Mouse (Mus musculus): ENCODE measurements around the gene Gm6034.
"Not testable (repeated sequence)": the region's sequence is repeated elsewhere in the genome, so short reads cannot be mapped to it uniquely, and the experiment has no call there.

Gm6034 gene

GRCm38 (mm10) chr17:36023710-36024654, 18.8 kb upstream of the Gm6034 start:
- DNase-seq: no peak

DNA sequence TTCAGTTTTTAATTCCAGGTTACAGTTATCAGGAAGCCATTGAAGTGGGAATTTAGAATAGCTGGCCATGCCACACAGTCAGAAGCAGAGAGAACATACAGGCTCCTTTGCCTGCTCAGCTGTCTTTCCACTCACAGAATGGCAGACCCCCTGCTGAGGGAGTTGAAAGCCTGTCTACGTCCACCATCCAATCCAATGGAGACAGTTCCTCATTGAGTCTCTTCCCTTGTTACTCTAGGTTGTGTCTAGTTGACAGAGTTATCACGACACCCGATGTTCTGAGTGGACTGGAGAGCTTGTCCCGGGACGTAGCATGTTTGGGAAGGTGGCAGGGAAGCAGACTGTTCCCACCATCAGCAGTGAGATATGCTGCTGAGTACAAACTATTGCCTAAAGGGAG, 17.6 kb upstream of the Gm6034 start:
- peak in 1 of 2 experiments; percentile 26 for DNase-seq

DNA sequence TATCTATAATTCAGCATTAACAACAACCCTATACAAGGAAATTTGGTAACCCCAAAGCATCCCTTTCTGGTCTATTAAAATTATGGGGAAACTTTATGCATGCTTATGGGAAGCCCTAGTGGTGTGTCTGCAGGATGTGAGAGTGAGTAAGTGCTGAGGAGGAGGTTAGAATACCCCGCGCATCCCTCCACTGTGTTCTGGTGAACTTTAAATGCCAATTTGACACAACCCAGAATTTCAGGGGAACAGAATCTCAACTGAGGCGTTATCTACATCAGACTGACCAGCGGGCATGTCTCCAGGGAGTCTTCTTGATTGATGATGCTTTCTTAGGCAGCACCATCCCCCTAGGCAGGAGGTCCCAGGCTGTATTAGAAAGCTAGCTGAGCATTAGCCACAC, 16.9 kb upstream of the Gm6034 start:
- DNase-seq: no peak

- no peak for DNase-seq
Observed at GRCm38 (mm10) chr17:36027663-36028062, 15.1 kb upstream of the Gm6034 start.

GRCm38 (mm10) chr17:36028879-36029619, 13.7 kb upstream of the Gm6034 start:
- no peak for DNase-seq

- DNase-seq: not testable (repeated sequence)
Observed at GRCm38 (mm10) chr17:36030046-36030702, 12.6 kb upstream of the Gm6034 start.

DNA sequence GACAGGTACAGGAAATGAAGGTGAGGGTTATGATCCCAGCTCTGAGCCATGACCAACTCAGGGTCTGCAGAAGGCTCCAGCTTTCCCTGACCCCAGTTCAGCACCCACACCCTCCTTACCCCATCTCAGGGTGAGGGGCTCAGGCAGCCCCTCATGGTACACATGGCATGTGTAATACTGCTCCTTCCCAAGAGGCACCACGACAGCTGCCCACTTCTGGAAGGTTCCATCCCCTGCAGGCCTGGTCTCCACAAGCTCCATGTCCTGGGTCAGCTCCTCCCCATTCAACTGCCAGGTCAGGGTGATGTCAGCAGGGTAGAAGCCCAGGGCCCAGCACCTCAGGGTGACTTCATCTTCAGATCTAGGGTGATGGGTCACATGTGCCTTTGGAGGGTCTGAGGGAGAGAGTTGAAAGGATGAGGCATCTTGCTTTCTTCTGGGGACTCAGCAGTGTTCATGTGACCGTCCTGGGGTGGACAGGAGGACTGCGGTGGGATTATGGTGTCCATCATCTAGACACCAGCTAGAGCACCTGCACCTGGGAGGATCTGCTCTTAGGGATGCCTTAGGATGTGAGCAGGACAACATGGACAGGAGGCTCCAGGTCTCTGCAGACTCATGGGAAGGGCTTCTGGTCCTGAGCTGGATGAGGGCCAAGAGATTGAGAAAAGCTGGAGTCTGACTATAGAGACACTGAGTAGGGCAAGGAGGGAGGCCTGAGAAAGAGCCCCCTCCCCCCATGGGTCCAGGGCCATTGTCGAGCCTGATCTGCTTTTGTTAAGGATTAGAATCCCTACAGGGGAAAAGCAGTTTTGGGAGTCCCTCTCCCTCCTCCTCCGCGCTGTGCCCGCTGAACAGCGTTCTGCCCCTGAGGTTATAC, 11.8 kb upstream of the Gm6034 start:
- peak in 1 of 2 experiments; percentile 28 for DNase-seq

DNA sequence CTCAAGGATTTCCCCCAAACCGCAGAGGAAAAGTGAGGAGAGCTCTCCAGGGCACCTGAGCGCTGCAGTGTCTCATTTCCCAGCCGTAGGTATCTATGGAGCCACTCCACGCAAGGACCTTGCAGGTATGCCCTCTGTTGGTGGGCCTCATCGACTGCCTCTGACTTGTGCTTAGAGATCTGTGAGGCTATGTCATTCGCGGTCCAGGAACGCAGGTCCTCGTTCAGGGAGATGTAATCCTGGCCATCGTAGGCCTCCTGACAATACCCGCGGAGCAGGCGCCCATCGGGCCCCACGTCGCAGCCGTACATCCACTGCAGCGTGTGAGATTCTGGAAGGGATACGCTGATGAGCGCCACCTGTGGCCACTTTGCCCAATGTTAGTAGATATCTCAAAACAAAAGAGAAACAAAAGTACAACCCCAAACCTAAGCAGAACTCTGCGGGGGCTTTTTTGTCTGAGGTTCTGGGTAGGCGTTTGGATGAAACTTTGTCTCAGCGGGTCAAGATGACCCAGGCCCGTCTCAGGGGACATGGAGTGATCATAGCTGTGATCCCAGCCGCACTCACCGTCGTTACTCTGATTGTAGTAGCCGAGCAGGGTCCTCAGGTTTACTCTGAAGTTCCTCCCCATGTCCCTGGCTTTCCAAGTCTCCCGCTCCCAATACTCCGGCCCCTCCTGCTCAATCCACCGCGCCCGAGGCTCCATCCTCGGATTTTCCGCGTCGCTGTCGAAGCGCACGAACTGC, 11.0 kb upstream of the Gm6034 start:
- DNase-seq: peak; percentile 45 to 52

DNA sequence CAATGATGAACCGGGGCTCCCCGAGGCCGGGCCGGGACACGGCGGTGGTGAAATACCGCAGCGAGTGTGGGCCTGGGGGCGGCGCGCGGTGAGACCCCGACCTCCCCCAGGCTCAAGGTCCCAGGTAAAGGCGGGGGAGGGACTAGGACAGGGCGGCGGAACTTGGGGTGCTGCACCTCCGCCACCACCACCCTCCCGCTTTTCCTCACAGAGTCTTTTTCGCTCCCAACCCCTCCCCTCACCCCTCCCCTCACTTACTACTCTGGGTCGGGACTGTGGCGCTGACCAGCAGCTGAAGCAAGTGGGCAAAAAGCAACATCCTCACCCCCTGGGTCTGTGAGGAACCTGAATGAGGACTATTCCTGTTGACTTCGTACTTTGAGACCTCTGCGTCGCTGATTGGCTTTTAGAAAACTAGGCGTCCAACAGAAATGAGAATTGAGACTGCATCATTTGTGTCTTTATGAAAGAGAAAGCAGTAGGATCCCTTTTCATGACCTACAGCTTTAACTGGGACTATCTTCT, 10.3 kb upstream of the Gm6034 start, which contains the start of gene H2-T23:
Gene H2-T23, minus strand, starts transcription at position 505 of the 525 bp plus-strand sequence.
- DNase-seq: peak; percentile 23 to 25

- not testable (repeated sequence) for DNase-seq
Observed at GRCm38 (mm10) chr17:36034524-36034923, 8.2 kb upstream of the Gm6034 start.

GRCm38 (mm10) chr17:36035010-36035638, 7.6 kb upstream of the Gm6034 start:
- DNase-seq: peak; percentile 70 to 72

DNA sequence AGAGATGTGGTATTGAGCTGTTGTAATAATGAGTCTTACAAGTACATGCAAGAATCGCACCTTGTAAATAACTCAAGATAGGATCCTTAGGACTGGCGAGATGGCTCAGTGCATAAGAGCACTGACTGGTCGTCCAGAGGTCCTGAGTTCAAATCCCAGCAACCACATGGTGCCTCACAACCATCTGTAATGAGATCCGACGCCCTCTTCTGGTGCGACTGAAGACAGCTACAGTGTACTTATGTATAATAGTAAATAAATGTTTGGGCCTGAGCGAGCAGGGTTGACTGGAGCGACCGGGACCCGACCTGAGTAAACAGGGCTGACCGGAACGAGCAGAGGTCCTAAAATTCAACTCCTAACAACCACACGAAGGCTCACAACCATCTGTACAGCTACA, 6.6 kb upstream of the Gm6034 start:
- DNase-seq: not testable (repeated sequence)

- not testable (repeated sequence) for DNase-seq
Observed at GRCm38 (mm10) chr17:36040604-36041003, 2.2 kb upstream of the Gm6034 start.

GRCm38 (mm10) chr17:36042055-36042454, 706 bp upstream of the Gm6034 start:
- peak in 1 of 2 experiments; percentile 30 for DNase-seq

- no peak for DNase-seq
Observed at GRCm38 (mm10) chr17:36043286-36043685, 525 bp downstream of the Gm6034 start.

DNA sequence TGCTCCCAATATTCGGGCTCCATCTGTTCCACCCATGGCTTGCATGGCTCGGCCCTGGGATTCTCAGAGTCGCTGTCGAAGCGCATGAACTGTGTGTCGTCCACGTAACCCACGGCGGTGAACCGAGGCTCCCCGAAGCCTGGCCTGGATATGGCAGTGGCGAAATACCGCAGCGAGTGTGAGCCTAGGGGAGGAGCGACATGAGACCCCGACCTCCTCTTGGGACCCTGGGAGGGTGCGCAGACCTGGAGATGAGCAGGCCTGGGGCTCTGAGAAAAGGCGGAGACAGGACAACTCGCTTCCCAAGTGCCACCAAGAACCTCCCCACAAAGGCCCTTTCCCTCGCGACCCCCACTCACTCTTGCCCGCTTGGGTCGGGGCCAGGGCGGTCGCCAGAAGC, 15.2 kb downstream of the Gm6034 start:
- not testable (repeated sequence) for DNase-seq

DNA sequence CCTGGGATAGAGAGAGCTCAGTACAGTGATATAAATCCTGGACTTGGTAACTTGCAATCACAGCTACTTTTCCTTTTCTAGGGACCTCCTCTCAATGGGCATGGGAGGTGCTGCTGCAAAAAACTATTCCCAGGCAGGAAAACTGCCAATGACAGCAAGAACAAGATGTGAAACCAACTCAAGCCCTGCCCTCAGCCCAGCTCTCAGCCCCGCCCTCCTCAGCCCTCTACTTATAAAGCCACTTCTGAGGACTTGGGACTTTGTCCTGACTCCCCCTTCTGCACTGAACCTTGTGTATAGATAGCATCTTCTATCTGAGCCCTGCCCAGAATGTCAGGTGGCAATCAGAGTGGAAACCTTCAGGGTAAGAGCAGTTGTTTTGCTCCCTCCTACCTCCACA, 15.6 kb downstream of the Gm6034 start, which contains the start of gene Gm11127:
Gene Gm11127, minus strand, starts transcription at position 10 of the 400 bp plus-strand sequence.
- DNase-seq: not testable (repeated sequence)

DNA sequence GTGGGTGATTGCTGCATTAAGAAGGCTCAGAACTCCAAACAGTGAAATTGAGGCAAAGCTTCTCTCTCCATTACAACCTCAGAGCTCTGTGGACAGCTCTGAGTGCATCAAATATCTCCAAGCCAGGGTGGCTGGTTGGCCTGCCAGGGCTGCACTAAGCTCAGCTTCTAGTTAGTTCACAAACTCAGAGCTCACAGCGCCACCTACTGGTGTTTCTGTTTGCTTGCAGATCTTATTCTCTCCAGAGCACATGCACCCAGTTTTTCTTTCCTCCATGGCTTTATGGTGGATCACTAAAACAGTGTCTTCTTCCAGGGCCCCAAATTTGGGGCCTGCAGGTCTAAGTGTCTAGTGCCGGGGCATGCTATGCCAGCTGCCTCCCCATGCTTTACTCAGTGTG, 18.1 kb downstream of the Gm6034 start:
- DNase-seq: peak; percentile 88 to 95

DNA sequence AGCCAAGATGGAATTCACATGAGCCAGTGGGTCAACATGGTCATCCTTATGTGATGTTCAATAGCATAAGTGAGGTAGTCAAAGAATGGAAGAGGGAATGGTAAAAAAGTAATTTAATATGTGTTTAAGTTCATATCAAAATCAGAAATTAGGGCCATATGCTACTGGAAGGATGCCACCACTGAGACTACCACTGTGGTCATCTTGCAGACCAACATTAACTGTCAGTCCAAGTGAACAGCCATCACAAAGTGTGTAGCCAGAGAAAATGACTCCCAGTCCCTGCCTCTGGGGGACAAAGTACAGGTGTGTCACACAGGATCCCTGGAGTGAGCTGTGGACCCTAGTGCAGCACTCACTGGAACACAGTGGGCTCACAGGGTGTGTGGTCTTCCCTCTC, 39.1 kb downstream of the Gm6034 start:
- not testable (repeated sequence) for DNase-seq

- not testable (repeated sequence) for DNase-seq
Observed at GRCm38 (mm10) chr17:36082519-36083232, 39.9 kb downstream of the Gm6034 start.

Measured in cerebellum, postnatal 14 days (tissue).